Mouse (Mus musculus): ENCODE data around the gene Ndufb4.

DNA sequence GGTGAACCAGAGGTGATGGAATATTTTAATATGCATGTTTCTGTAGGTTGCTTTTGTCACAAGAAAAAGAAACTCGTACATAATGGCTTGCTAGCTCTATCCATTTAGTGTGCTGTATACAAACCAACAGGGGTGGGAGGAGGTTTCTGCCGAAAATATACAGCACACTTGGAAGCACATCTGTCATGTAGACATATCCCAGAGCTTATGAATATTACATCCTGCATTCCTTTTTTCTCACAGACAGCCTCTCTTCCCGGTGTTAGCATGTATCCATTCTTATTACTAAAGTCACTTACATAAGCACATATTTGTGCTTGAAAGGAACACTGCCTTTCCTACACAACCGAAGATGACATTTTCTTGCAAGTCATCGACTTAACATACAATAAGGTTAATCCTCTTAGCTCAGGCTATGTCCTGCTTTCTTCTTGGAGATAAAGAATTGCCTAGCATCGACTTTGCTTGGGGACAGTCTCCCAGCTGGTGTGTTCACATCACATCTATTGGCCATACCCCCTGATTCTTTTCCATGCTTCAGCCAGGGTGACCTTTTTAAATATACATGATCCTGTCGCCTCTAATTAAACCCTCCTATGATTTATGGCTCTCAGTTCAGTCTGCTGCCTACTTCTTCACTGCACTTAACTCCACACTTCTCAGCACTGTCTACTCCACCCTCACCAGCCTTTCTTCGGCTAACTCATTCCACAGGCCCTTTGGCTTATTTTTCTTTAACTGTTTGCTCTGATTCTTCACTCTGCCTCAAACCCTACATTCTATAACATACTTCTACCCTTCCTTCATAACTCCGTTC lies 9.6 kb upstream of the Ndufb4 start:
- TF ChIP-seq EP300 (IDR thresholded peaks at IDR 0.05; ENCODE audit: low read depth), result no peak
- TF ChIP-seq CTCF (IDR thresholded peaks at IDR 0.05; ENCODE audit: low read depth), result no peak

Data from heart, postnatal 0 days (tissue).